Mouse (Mus musculus) left cerebral cortex, postnatal 25 days (tissue): ENCODE measurements around the gene Gcnt1. TPM values are rescaled to one million over a fixed set of nuclear protein-coding genes. Genes with fewer than 3 reads are reported as not detected.

Experiments
- DNase-seq, 2 experiments: peaks; one replicate each; pipeline ENCODE4 v3.0.0; 2022; ENCODE audit warnings: low spot score in 2 of 2, mixed read lengths in 1 of 2
- intact Hi-C: fragments of 180-260 bp; cut with DNase I; formaldehyde crosslinking; loops from one replicate; pipeline ENCODE4 v1.15.1; 2025
- total RNA-seq, 2 experiments: library from RNA; stranded (reverse); gene quantifications; 2 replicates each; pipeline ENCODE4 v1.2.3; 2021

The Gcnt1 gene
- total RNA-seq, 2 experiments from 2014 or later, result 2.0 to 2.3 TPM

DNA sequence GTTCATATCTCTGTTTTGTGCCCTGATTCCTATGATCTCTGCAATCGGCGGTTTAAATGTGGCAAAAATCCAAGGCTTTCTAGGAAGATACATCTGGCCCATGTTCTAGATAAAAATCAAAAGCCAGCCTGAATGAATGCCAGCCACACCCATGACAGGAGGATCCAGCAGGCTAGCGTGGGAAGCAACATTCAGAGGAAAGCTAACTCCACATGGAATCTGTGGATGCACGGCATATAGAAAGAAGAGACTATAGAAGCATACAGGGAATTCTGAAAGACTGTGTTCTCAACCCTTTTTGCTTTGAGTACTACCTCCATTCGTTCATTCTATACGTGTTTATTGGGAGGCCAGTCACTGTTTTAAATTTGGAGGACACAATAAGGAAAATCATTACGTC lies 86.6 kb downstream of the Gcnt1 start:
- intact Hi-C loops, result no loop called here
- peak; percentile 26 to 27 for DNase-seq

GRCm38 (mm10) chr19:17283317-17283716 lies 89.3 kb downstream of the Gcnt1 start:
- DNase-seq, result no peak

GRCm38 (mm10) chr19:17278381-17279051 lies 94.1 kb downstream of the Gcnt1 start:
- intact Hi-C loops, result no loop called here
- no peak for DNase-seq

More at GRCm38 (mm10) chr19:17283317-17283716, 89.3 kb downstream of the Gcnt1 start:
- intact Hi-C loops, result no loop called here

Other genes with a start within 250 kb of the Gcnt1 start
- 10 to 100 TPM; 62.4 to 64.0 TPM for gene Rfk, start 21.2 kb upstream of the Gcnt1 start, total RNA-seq